Mouse (Mus musculus) CD4-positive, CD25-positive, alpha-beta regulatory T cell (primary cell): Measurements from ENCODE around the gene Smtn. TPM values are rescaled to one million over a fixed set of nuclear protein-coding genes. Genes with fewer than 3 reads are reported as not detected.

Source experiments
- polyA plus RNA-seq: library from polyadenylated mRNA; unstranded; fragments of 100-300 nt; shearing (Covaris generic); gene quantifications from one replicate; pipeline ENCODE4 v1.2.1, GENCODE M21; 2017

Smtn gene
- polyA plus RNA-seq: 0.63 TPM

GRCm38 (mm10) chr11:3540451-3541085 lies at the start of gene Smtn:
TSS of gene Smtn (minus strand) at chr11:3540612.

DNA sequence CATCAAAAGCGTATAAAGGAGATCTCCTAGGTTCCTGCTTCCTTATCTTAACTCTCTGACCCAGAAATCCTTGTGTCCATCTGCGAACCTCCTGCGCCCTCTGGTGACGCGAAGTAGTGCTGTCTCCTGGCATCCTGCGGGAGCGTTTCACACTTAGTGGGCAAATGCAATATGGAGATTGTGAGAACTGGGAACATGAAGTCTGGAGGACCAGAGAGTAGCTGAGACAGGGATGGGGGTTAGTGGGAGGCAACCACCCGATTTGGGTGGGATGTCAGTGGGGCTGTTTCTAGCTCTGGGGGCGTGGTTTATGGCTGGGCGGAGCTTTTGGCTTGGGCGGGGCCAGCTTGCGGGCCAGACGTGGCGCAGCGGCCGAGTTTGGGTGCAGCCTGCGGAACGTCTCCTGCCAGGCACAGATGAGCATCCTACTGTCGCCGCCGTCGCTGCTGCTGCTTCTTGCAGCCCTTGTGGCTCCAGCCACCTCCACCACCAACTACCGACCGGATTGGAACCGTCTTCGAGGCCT lies 25.8 kb downstream of the Smtn start, which contains the start of gene Selenom:
Selenom (plus strand) TSS at position 156 of the 526 bp plus-strand sequence.

GRCm38 (mm10) chr11:3487952-3488570 lies 52.4 kb downstream of the Smtn start, which contains the start of gene Pla2g3:
TSS of gene Pla2g3 (plus strand) at chr11:3488284.

Other genes starting within 250 kb of the Smtn start
- 167 TPM for gene Pik3ip1, start 210.2 kb downstream of the Smtn start, polyA plus RNA-seq
- 102 TPM for gene Limk2, start 131.4 kb downstream of the Smtn start, polyA plus RNA-seq
- gene Rnf185, start 88.2 kb downstream of the Smtn start, polyA plus RNA-seq: 23.6 TPM
- gene Pla2g3, start 52.3 kb downstream of the Smtn start, polyA plus RNA-seq: 0.26 TPM
- not detected for gene Inpp5j, start 35.8 kb downstream of the Smtn start, polyA plus RNA-seq
- 2.5 TPM for gene Selenom, start 25.9 kb downstream of the Smtn start, polyA plus RNA-seq
- gene Morc2a, start 108.6 kb upstream of the Smtn start, polyA plus RNA-seq: 29.2 TPM